In genomic region chr13:56112980-56113379, GRCm38 (mm10) we compare ENCODE assay signal across 10 mouse cellular contexts. TPM values are rescaled to one million over a fixed set of nuclear protein-coding genes. Genes with fewer than 3 reads are reported as not detected.
DNase-seq lines count a peak whose midpoint lies in the region; ATAC-seq and TF ChIP-seq lines count a peak whose summit lies in the region.
"Had no signal": no experiment of that assay in that cellular context is flagged by ENCODE, and none has a peak within 500 bp of the region (broad histone marks: within the 10 kb centered on the region; RNA-seq: fewer than 3 reads in every experiment).

No protein-coding gene starts in this region.

- no peak overlapping the region; the same call in 1 of the 2 replicates for H3K27ac ChIP-seq in heart, postnatal 0 days (ENCODE audit: low read depth)
- H3K27ac ChIP-seq in limb, embryonic 11.5 days (replicated peaks; ENCODE audit: low read depth, low read length): peak overlapping the region; percentile 79

- 0 out of 2 replicates have a peak overlapping the region, but pooled peaks have one; percentile 17 for H3K9ac ChIP-seq in heart, postnatal 0 days (replicated peaks; ENCODE audit: low read depth, low read length)
- no peak overlapping the region for H3K9ac ChIP-seq in limb, embryonic 11.5 days (ENCODE audit: low read length)

- no peaks in the 10 kb centered on the region for H3K27me3 ChIP-seq in heart, postnatal 0 days (ENCODE audit: control insufficient read depth, insufficient read depth, low read length)
- no peaks in the 10 kb centered on the region for H3K27me3 ChIP-seq in E14TG2a.4 (ENCODE audit: insufficient read depth, low read length)
- H3K27me3 ChIP-seq in limb, embryonic 11.5 days (ENCODE audit: control insufficient read depth, insufficient read depth, low read length): no peaks in the 10 kb centered on the region
- H3K27me3 ChIP-seq: megakaryocyte, embryonic 14.5 days had no signal

- H3K9me3 ChIP-seq in heart, postnatal 0 days (replicated peaks; ENCODE audit: control insufficient read depth, low read length): no peaks in the 10 kb centered on the region
- 0 out of 2 replicates have a peak, but pooled peaks cover 5% of the 10 kb centered on the region for H3K9me3 ChIP-seq in E14TG2a.4 (ENCODE audit: low read length)
- H3K9me3 ChIP-seq in limb, embryonic 11.5 days (ENCODE audit: control insufficient read depth, low read length): no peaks in the 10 kb centered on the region
- H3K9me3 ChIP-seq: megakaryocyte, embryonic 14.5 days had no signal

- H3K4me2 ChIP-seq in heart, postnatal 0 days (ENCODE audit: low read depth, low read length): no peak overlapping the region
- H3K4me2 ChIP-seq in limb, embryonic 11.5 days (ENCODE audit: low read depth, severe bottlenecking): peak overlapping the region; percentile 21; the same call in 1 of the 2 replicates

- no peak for DNase-seq in heart, postnatal 0 days (ENCODE audit: low spot score)
- no peak for DNase-seq in heart, adult 18-20 months
- peak; percentile 56 for DNase-seq in cerebellum, adult 9-10 months
- DNase-seq in limb, embryonic 11.5 days (ENCODE audit: low spot score): peak; percentile 61
- no peak for DNase-seq in urinary bladder, postnatal 10 days (ENCODE audit: low spot score)
- no peak for DNase-seq in spleen, postnatal 14 days (ENCODE audit: low spot score in 2 of 2)

- no peak for ATAC-seq in heart, postnatal 0 days (ENCODE audit: insufficient read depth, low read depth)
- no peak for ATAC-seq in limb, embryonic 11.5 days (ENCODE audit: insufficient number of reproducible peaks, low FRiP score, low TSS enrichment, low read depth)
- ATAC-seq in megakaryocyte-erythroid progenitor cell, adult 5-6 weeks (replicated peaks; ENCODE audit: low FRiP score, low TSS enrichment, poor library complexity, severe bottlenecking): no peak

- TF ChIP-seq CTCF in heart, postnatal 0 days (IDR thresholded peaks at IDR 0.05; ENCODE audit: low read depth): no peak
- no peak for TF ChIP-seq CTCF in E14TG2a.4 (conservative IDR thresholded peaks at IDR 0.05; ENCODE audit: low read length)

- no peak overlapping the region for H3K4me3 ChIP-seq in heart, postnatal 0 days (ENCODE audit: low read depth, low read length)
- peak overlapping the region; percentile 60 for H3K4me3 ChIP-seq in E14TG2a.4 (replicated peaks; ENCODE audit: low read length)
- H3K4me3 ChIP-seq in limb, embryonic 11.5 days (ENCODE audit: low read depth, low read length): no peak overlapping the region
- H3K4me3 ChIP-seq: erythroblast, embryonic 14.5 days; megakaryocyte, embryonic 14.5 days had no signal

- H3K4me1 ChIP-seq in heart, postnatal 0 days (ENCODE audit: control insufficient read depth, insufficient read depth): peaks cover 89% of the 10 kb centered on the region
- peaks cover 99% of the 10 kb centered on the region for H3K4me1 ChIP-seq in E14TG2a.4 (replicated peaks; ENCODE audit: low read depth, low read length)
- H3K4me1 ChIP-seq in limb, embryonic 11.5 days (ENCODE audit: control insufficient read depth, insufficient read depth, low read length): peaks cover 68% of the 10 kb centered on the region

- WGBS in heart, postnatal 0 days: 47% methylated on average over 13 of the region's 13 CpGs
- WGBS in limb, embryonic 11.5 days: 20% methylated on average over 13 of the region's 13 CpGs

- 0 out of 2 replicates have a peak, but pooled peaks cover 4% of the 10 kb centered on the region for H3K36me3 ChIP-seq in heart, postnatal 0 days (replicated peaks; ENCODE audit: control insufficient read depth, insufficient read depth, low read length)
- H3K36me3 ChIP-seq in E14TG2a.4 (ENCODE audit: insufficient read depth, low read length): peaks cover 54% of the 10 kb centered on the region
- peaks cover 4% of the 10 kb centered on the region; the same call in 1 of the 2 replicates for H3K36me3 ChIP-seq in limb, embryonic 11.5 days (ENCODE audit: control insufficient read depth, insufficient read depth, low read length)

- TF ChIP-seq EP300 in heart, postnatal 0 days (IDR thresholded peaks at IDR 0.05; ENCODE audit: low read depth): no peak

RNA-seq across cellular contexts. Expression of gene H2afy, which starts 23.2 kb away (rescaled TPM):
- total RNA-seq in heart, postnatal 0 days (2014; rRNA removed; ENCODE audit: low replicate concordance): 45.0 and 93.1 TPM in 2 replicates
- 61.7 and 62.0 TPM in 2 replicates for polyA plus RNA-seq in heart, postnatal 0 days (2015; fragmentation: Nextera tagmentation; extraction: Ambion mirVana)
- total RNA-seq in heart, adult 18-20 months (2021): 10 to 100 TPM; 47.2 to 58.4 TPM
- polyA plus RNA-seq in limb, embryonic 11.5 days (2014; fragmentation: Nextera tagmentation; extraction: Ambion mirVana): 726 and 743 TPM in 2 replicates
- total RNA-seq in megakaryocyte-erythroid progenitor cell, adult 5-6 weeks (2014; fragmentation: Nextera tagmentation): 188 and 192 TPM in 2 replicates
- 316 and 323 TPM in 2 replicates for total RNA-seq in megakaryocyte-erythroid progenitor cell, adult 5-6 weeks (2017)

Comparison
In these comparisons a context has a peak if more than half of its experiments do, and no peak if none do; other contexts are left out.
1. DNase-seq: peak in cerebellum, adult 9-10 months (single experiment) and limb, embryonic 11.5 days (single experiment); none in heart, postnatal 0 days (single experiment), heart, adult 18-20 months (0 of 2), urinary bladder, postnatal 10 days (single experiment) and spleen, postnatal 14 days (0 of 2).